Mouse (Mus musculus): ENCODE results near the gene Slc11a2. TPM values are rescaled to one million over a fixed set of nuclear protein-coding genes. Genes with fewer than 3 reads are reported as not detected.

Gene Slc11a2
- polyA plus RNA-seq, 1 experiment = not detected

GRCm38 (mm10) chr15:100401811-100402210 is 23.1 kb downstream of the Slc11a2 start:
- WGBS = 89% methylated on average over 4 of the region's 4 CpGs
- H3K27ac ChIP-seq (ENCODE audit: insufficient read depth, low read depth, low read length) = no peak overlapping the region
- H3K4me3 ChIP-seq (ENCODE audit: insufficient read depth, low read depth, low read length) = no peak overlapping the region
- no peaks in the 10 kb centered on the region for H3K4me1 ChIP-seq (ENCODE audit: control insufficient read depth, insufficient read depth, low read length)
- no peak for TF ChIP-seq CTCF (IDR thresholded peaks at IDR 0.05; ENCODE audit: insufficient read depth, low read depth, low read length)
- TF ChIP-seq POLR2A (IDR thresholded peaks at IDR 0.05; ENCODE audit: insufficient read depth, low read depth, low read length) = no peak

GRCm38 (mm10) chr15:100400592-100401250 is 24.2 kb downstream of the Slc11a2 start:
- 84% methylated on average over 16 of the region's 16 CpGs for WGBS
- Histone ChIP-seq H3K4me3 (ENCODE audit: insufficient read depth, low read depth, low read length) (no peak overlapping the region), H3K4me1 (ENCODE audit: control insufficient read depth, insufficient read depth, low read length) (no peaks in the 10 kb centered on the region), H3K27ac (ENCODE audit: insufficient read depth, low read depth, low read length) (no peak overlapping the region)
- TF ChIP-seq CTCF (IDR thresholded peaks at IDR 0.05; ENCODE audit: insufficient read depth, low read depth, low read length) (no peak), POLR2A (IDR thresholded peaks at IDR 0.05; ENCODE audit: insufficient read depth, low read depth, low read length) (no peak)

GRCm38 (mm10) chr15:100395561-100395960 is 29.3 kb downstream of the Slc11a2 start:
- Histone ChIP-seq H3K4me3 (ENCODE audit: insufficient read depth, low read depth, low read length) (no peak overlapping the region), H3K4me1 (ENCODE audit: control insufficient read depth, insufficient read depth, low read length) (no peaks in the 10 kb centered on the region), H3K27ac (ENCODE audit: insufficient read depth, low read depth, low read length) (no peak overlapping the region)
- 95% methylated on average over 3 of the region's 3 CpGs for WGBS
- TF ChIP-seq CTCF (IDR thresholded peaks at IDR 0.05; ENCODE audit: insufficient read depth, low read depth, low read length) (no peak), POLR2A (IDR thresholded peaks at IDR 0.05; ENCODE audit: insufficient read depth, low read depth, low read length) (no peak)

GRCm38 (mm10) chr15:100393016-100393415 is 31.9 kb downstream of the Slc11a2 start:
- TF ChIP-seq POLR2A (IDR thresholded peaks at IDR 0.05; ENCODE audit: insufficient read depth, low read depth, low read length) (no peak), CTCF (IDR thresholded peaks at IDR 0.05; ENCODE audit: insufficient read depth, low read depth, low read length) (no peak)
- WGBS = 83% methylated on average over 11 of the region's 11 CpGs
- Histone ChIP-seq H3K27ac (ENCODE audit: insufficient read depth, low read depth, low read length) (no peak overlapping the region), H3K4me1 (ENCODE audit: control insufficient read depth, insufficient read depth, low read length) (no peaks in the 10 kb centered on the region), H3K4me3 (ENCODE audit: insufficient read depth, low read depth, low read length) (no peak overlapping the region)

- no peak for TF ChIP-seq POLR2A (IDR thresholded peaks at IDR 0.05; ENCODE audit: insufficient read depth, low read depth, low read length)
- TF ChIP-seq CTCF (IDR thresholded peaks at IDR 0.05; ENCODE audit: insufficient read depth, low read depth, low read length) = no peak
These were observed 33.3 kb downstream of the Slc11a2 start for GRCm38 (mm10) chr15:100391599-100391998.

GRCm38 (mm10) chr15:100391066-100391465 is 33.8 kb downstream of the Slc11a2 start:
- H3K27ac ChIP-seq (ENCODE audit: insufficient read depth, low read depth, low read length) = no peak overlapping the region
- TF ChIP-seq POLR2A (IDR thresholded peaks at IDR 0.05; ENCODE audit: insufficient read depth, low read depth, low read length) (no peak), CTCF (IDR thresholded peaks at IDR 0.05; ENCODE audit: insufficient read depth, low read depth, low read length) (no peak)
- WGBS = 80% methylated on average over 7 of the region's 7 CpGs
- no peaks in the 10 kb centered on the region for H3K4me1 ChIP-seq (ENCODE audit: control insufficient read depth, insufficient read depth, low read length)
- H3K4me3 ChIP-seq (ENCODE audit: insufficient read depth, low read depth, low read length) = no peak overlapping the region

More at GRCm38 (mm10) chr15:100391599-100391998, 33.3 kb downstream of the Slc11a2 start:
- 95% methylated on average over 7 of the region's 7 CpGs for WGBS
- Histone ChIP-seq H3K4me3 (ENCODE audit: insufficient read depth, low read depth, low read length) (no peak overlapping the region), H3K27ac (ENCODE audit: insufficient read depth, low read depth, low read length) (no peak overlapping the region; the same call in 1 of the 2 replicates), H3K4me1 (ENCODE audit: control insufficient read depth, insufficient read depth, low read length) (no peaks in the 10 kb centered on the region)

- TF ChIP-seq CTCF (IDR thresholded peaks at IDR 0.05; ENCODE audit: insufficient read depth, low read depth, low read length) (no peak), POLR2A (IDR thresholded peaks at IDR 0.05; ENCODE audit: insufficient read depth, low read depth, low read length) (no peak)
- 70% methylated on average over 9 of the region's 9 CpGs for WGBS
- no peak overlapping the region for H3K4me3 ChIP-seq (ENCODE audit: insufficient read depth, low read depth, low read length)
- 0 out of 2 replicates have a peak, but pooled peaks cover 3% of the 10 kb centered on the region for H3K4me1 ChIP-seq (ENCODE audit: control insufficient read depth, insufficient read depth, low read length)
- no peak overlapping the region for H3K27ac ChIP-seq (ENCODE audit: insufficient read depth, low read depth, low read length)
These were observed 36.0 kb downstream of the Slc11a2 start for GRCm38 (mm10) chr15:100388886-100389285.

- H3K4me3 ChIP-seq (ENCODE audit: insufficient read depth, low read depth, low read length) = no peak overlapping the region
- H3K4me1 ChIP-seq (ENCODE audit: control insufficient read depth, insufficient read depth, low read length) = 0 out of 2 replicates have a peak, but pooled peaks cover 4% of the 10 kb centered on the region
- WGBS = 83% methylated on average over 16 of the region's 16 CpGs
- TF ChIP-seq CTCF (IDR thresholded peaks at IDR 0.05; ENCODE audit: insufficient read depth, low read depth, low read length) (no peak), POLR2A (IDR thresholded peaks at IDR 0.05; ENCODE audit: insufficient read depth, low read depth, low read length) (no peak)
- H3K27ac ChIP-seq (ENCODE audit: insufficient read depth, low read depth, low read length) = no peak overlapping the region
These were observed 36.5 kb downstream of the Slc11a2 start for GRCm38 (mm10) chr15:100388224-100388835.

GRCm38 (mm10) chr15:100387544-100388223 is 37.2 kb downstream of the Slc11a2 start:
- TF ChIP-seq CTCF (IDR thresholded peaks at IDR 0.05; ENCODE audit: insufficient read depth, low read depth, low read length) = no peak
- no peak for TF ChIP-seq POLR2A (IDR thresholded peaks at IDR 0.05; ENCODE audit: insufficient read depth, low read depth, low read length)
- Histone ChIP-seq H3K4me1 (ENCODE audit: control insufficient read depth, insufficient read depth, low read length) (0 out of 2 replicates have a peak, but pooled peaks cover 4% of the 10 kb centered on the region), H3K27ac (ENCODE audit: insufficient read depth, low read depth, low read length) (no peak overlapping the region), H3K4me3 (ENCODE audit: insufficient read depth, low read depth, low read length) (no peak overlapping the region)
- 93% methylated on average over 17 of the region's 17 CpGs for WGBS

Measured in olfactory bulb, adult 2 months (tissue).